Mouse (Mus musculus) hindbrain, embryonic 10.5 days (tissue): ENCODE results near the gene Hnf1b. TPM values are rescaled to one million over a fixed set of nuclear protein-coding genes. Genes with fewer than 3 reads are reported as not detected.

Experiments
- DNase-seq: peaks from one replicate; pipeline ENCODE4 v3.0.0-alpha.2; 2017; ENCODE audit warnings: low spot score
- H3K27ac ChIP-seq: fragments of 300-500 bp; sonication (generic); 2 replicates; pipeline ENCODE4 v1.5.1; 2016; ENCODE audit warnings: mild to moderate bottlenecking, moderate library complexity
- H3K27me3 ChIP-seq: fragments of 300-500 bp; sonication (generic); 2 replicates; pipeline ENCODE4 v1.6.1; 2016; ENCODE audit warnings: mild to moderate bottlenecking; ENCODE audit not compliant: poor library complexity, insufficient read depth, severe bottlenecking
- H3K36me3 ChIP-seq: fragments of 300-500 bp; sonication (generic); 2 replicates; pipeline ENCODE4 v1.6.1; 2016; ENCODE audit warnings: mild to moderate bottlenecking, moderate library complexity
- H3K4me1 ChIP-seq: fragments of 300-500 bp; sonication (generic); replicated peaks from 2 replicates; pipeline ENCODE4 v1.6.1; 2016; ENCODE audit warnings: mild to moderate bottlenecking
- H3K4me3 ChIP-seq: fragments of 300-500 bp; sonication (generic); 2 replicates; pipeline ENCODE4 v1.5.1; 2016; ENCODE audit warnings: mild to moderate bottlenecking, moderate library complexity
- H3K9me3 ChIP-seq: fragments of 300-500 bp; sonication (generic); 2 replicates; pipeline ENCODE4 v1.6.1; 2016; ENCODE audit warnings: mild to moderate bottlenecking, moderate library complexity
- WGBS: fragments of 180-500 bp; shearing (Covaris S2); methylation state at CpG from one replicate; pipeline ENCODE4 v1.1.7; 2016; 5-methylcytosine and 5-hydroxymethylcytosine counted together
- polyA plus RNA-seq: library from polyadenylated mRNA; unstranded; fragments of >200 nt; fragmentation: Nextera tagmentation; extraction: Ambion mirVana; gene quantifications from 2 replicates; pipeline ENCODE4 v1.2.1, GENCODE M21; 2016

Hnf1b gene
- polyA plus RNA-seq, 1 experiment from 2014 or later = not detected

- Histone ChIP-seq H3K27me3 (no peaks in the 10 kb centered on the region), H3K9me3 (no peaks in the 10 kb centered on the region), H3K4me3 (no peak overlapping the region), H3K27ac (no peak overlapping the region), H3K36me3 (no peaks in the 10 kb centered on the region), H3K4me1 (no peaks in the 10 kb centered on the region)
- DNase-seq = peak; percentile 55
- 43% methylated on average over 8 of the region's 8 CpGs for WGBS
These were observed 17.5 kb upstream of the Hnf1b start for GRCm38 (mm10) chr11:83832389-83832788.

GRCm38 (mm10) chr11:83833517-83833916 lies 16.3 kb upstream of the Hnf1b start:
- Histone ChIP-seq H3K9me3 (no peaks in the 10 kb centered on the region), H3K36me3 (no peaks in the 10 kb centered on the region), H3K4me1 (no peaks in the 10 kb centered on the region), H3K4me3 (no peak overlapping the region), H3K27ac (no peak overlapping the region), H3K27me3 (no peaks in the 10 kb centered on the region)
- DNase-seq = no peak
- 83% methylated on average over 6 of the region's 6 CpGs for WGBS

DNA sequence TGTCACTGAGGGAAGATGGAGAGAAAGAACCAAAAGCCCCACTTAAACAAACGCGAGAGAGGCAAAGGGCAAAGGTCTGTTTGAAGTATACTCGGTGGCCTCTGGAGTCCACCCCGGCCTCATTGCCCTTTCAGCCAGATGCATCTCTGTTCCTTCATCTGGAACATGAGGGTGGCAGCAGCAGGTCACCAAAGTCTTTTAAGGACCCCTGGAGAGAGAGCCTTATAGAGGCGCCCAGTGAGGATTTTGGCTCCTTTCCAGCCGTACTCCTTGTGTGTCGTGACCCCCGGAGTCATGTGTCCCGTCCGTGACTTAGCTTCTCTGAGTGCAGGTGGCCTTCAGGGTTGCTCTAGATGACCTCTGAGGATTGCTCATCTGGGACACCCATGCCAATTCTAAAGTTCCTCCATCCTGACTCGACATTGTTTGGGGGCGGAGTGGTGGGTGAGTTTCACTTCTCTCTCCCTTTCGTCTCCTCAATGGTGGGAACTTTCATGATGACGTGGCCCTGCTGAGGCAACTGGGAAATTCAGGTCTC lies 15.8 kb upstream of the Hnf1b start:
- H3K4me1 ChIP-seq = no peaks in the 10 kb centered on the region
- WGBS = 75% methylated on average over 14 of the region's 14 CpGs
- no peak for DNase-seq
- no peak overlapping the region for H3K4me3 ChIP-seq
- H3K27me3 ChIP-seq = no peaks in the 10 kb centered on the region
- H3K9me3 ChIP-seq = no peaks in the 10 kb centered on the region
- no peak overlapping the region for H3K27ac ChIP-seq
- H3K36me3 ChIP-seq = no peaks in the 10 kb centered on the region

DNA sequence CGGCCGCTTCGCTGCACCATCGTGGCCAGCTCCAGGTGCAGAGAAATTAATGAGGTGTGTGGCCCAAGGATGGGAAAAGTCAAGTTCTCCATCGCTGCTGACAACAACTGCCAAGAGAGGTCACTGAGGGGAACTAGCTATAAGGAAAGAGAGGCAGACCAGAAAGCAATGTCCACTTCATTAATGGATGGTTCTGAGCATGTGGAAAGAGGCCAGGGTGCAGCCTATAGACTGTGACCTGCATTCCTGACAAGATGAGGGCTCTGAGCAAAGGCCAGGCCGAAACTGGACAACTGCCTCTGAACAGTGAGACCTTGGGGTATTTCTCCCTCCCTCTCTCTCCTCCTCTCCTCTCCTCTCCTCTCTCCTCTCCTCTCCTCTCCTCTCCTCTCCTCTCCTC lies 10.4 kb upstream of the Hnf1b start:
- Histone ChIP-seq H3K27me3 (peaks cover 13% of the 10 kb centered on the region; the same call in 1 of the 2 replicates), H3K36me3 (no peaks in the 10 kb centered on the region), H3K27ac (no peak overlapping the region), H3K9me3 (no peaks in the 10 kb centered on the region), H3K4me3 (no peak overlapping the region), H3K4me1 (no peaks in the 10 kb centered on the region)
- no peak for DNase-seq
- WGBS = 87% methylated on average over 6 of the region's 6 CpGs

- Histone ChIP-seq H3K4me1 (no peaks in the 10 kb centered on the region), H3K27ac (no peak overlapping the region), H3K9me3 (no peaks in the 10 kb centered on the region), H3K27me3 (peaks cover 36% of the 10 kb centered on the region), H3K4me3 (no peak overlapping the region), H3K36me3 (no peaks in the 10 kb centered on the region)
- no peak for DNase-seq
- WGBS = 94% methylated on average over 6 of the region's 6 CpGs
These were observed 6.3 kb upstream of the Hnf1b start for GRCm38 (mm10) chr11:83843534-83843933.

GRCm38 (mm10) chr11:83850586-83851272 lies 866 bp downstream of the Hnf1b start:
- Histone ChIP-seq H3K27ac (no peak overlapping the region), H3K27me3 (peaks cover 91% of the 10 kb centered on the region), H3K36me3 (no peaks in the 10 kb centered on the region), H3K4me3 (peak overlapping the region; percentile 25), H3K4me1 (peaks cover 41% of the 10 kb centered on the region), H3K9me3 (no peaks in the 10 kb centered on the region)
- peak; percentile 38 for DNase-seq
- WGBS = 2% methylated on average over 24 of the region's 24 CpGs

DNA sequence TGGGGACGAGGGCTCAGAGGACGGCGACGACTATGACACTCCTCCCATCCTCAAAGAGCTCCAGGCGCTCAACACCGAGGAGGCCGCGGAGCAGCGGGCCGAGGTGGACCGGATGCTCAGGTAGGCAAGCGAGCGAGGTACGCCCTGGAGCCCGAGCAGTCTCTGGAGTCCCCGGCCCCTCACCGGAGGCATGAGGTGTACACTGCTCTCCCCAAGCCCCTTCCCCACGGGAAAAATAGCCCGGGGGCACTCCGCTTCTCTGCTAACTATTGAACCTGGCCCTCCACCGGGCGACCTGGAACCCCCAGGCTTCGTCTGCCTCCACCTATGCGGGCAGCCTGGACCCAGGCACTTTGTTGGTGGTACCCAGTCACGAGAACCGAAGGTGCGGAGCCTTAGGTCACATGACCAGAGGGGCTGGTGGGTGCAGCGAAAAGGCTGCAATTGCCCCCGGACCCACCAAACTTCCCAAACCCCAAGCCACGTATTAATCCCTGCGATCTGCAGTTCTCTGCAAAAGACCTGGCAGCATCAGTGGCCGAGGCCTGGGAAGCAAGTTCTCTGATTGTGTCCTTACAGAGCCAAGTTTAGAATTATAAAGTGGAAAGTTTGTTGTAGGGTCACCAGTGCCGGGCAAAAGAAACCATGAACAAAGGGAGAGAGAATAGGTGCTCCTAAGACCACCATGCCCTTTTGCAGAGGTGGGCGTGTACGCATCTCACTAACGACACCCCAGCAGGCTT lies 1.6 kb downstream of the Hnf1b start:
- Histone ChIP-seq H3K27me3 (peaks cover 95% of the 10 kb centered on the region), H3K4me3 (peak overlapping the region; percentile 25), H3K27ac (no peak overlapping the region), H3K4me1 (peaks cover 41% of the 10 kb centered on the region), H3K36me3 (no peaks in the 10 kb centered on the region), H3K9me3 (no peaks in the 10 kb centered on the region)
- WGBS = under 1% methylated on average over 36 of the region's 36 CpGs
- peak; percentile 61 for DNase-seq

- H3K27me3 ChIP-seq = peaks cover 100% of the 10 kb centered on the region
- WGBS = under 1% methylated on average over 24 of the region's 24 CpGs
These were observed 2.1 kb downstream of the Hnf1b start for GRCm38 (mm10) chr11:83852016-83852355.

DNA sequence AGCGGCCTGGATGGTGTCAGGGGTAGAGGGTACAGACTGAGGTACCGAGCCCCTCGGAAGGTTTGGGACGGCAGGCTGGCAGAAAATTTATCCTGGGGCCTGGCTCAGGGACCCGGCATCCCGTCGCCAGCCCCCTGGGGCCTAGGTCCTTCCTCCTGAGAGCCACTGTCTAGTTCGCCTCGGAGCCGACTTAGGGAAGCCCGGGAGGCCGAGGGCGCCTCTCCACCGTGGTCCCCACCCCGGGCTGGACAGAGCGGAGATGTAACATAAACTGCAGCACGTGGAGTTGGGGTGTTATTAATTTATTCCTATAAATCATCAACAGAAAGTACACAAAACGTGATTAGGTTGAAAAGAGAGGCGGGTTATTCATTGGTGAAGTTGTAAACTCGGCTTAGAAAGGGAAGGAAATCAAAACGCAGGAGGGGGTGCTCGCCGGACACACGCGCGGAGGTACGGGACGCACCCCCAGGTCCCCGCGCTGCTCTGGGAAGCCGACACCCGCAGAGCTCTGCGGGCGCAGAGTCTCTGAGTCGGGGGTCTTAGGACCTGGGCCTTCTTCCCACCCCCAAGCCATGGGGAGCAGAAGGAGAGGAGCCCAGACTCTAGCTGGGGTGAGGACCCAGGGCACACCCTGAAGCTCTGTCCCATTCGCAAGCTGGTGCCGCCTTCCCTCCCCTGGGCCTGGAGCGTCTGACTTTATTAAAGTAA lies 2.8 kb downstream of the Hnf1b start:
- H3K27me3 ChIP-seq = peaks cover 100% of the 10 kb centered on the region
- no peaks in the 10 kb centered on the region for H3K9me3 ChIP-seq
- no peaks in the 10 kb centered on the region for H3K36me3 ChIP-seq
- peak overlapping the region; percentile 30; the same call in 1 of the 2 replicates for H3K4me3 ChIP-seq
- peak; percentile 42 for DNase-seq
- no peak overlapping the region for H3K27ac ChIP-seq
- peaks cover 41% of the 10 kb centered on the region for H3K4me1 ChIP-seq
- under 1% methylated on average over 38 of the region's 38 CpGs for WGBS

More at GRCm38 (mm10) chr11:83852016-83852355, 2.1 kb downstream of the Hnf1b start:
- Histone ChIP-seq H3K36me3 (no peaks in the 10 kb centered on the region), H3K27ac (no peak overlapping the region), H3K4me1 (peaks cover 41% of the 10 kb centered on the region), H3K4me3 (peak overlapping the region; percentile 25), H3K9me3 (no peaks in the 10 kb centered on the region)
- DNase-seq = no peak

DNA sequence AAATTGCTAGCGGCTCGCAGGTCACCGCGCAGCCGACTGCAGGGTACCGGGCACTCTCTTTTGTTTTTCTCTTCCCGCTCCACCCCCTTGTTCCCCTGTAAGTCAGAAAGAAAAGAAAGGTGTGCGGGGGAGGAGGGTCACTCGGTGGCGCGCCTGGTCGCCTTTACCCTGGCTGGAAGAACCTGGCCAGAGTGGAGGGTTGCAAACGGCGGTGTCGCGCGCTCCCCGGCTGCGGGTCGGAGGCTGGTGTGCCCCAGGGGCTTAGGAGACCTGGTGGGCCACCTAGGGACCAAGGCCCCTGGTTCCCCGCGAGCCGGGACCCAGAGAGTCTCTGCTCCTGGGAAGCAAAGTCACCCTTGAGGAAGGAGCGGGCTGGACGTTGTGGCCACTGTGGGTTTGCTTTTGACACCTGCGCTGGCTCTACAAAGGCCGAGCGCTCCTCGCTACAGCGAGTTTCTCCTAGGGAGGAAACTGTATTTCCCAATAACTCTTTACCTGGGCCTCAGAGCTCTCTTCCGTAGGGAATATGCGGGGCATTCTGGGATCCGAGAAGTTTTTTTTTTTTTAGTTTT lies 3.4 kb downstream of the Hnf1b start:
- Histone ChIP-seq H3K4me1 (peaks cover 41% of the 10 kb centered on the region), H3K36me3 (no peaks in the 10 kb centered on the region), H3K9me3 (no peaks in the 10 kb centered on the region), H3K4me3 (peak overlapping the region; percentile 30), H3K27me3 (peaks cover 100% of the 10 kb centered on the region), H3K27ac (no peak overlapping the region)
- DNase-seq = peak; percentile 58
- under 1% methylated on average over 33 of the region's 33 CpGs for WGBS

- Histone ChIP-seq H3K27ac (no peak overlapping the region), H3K27me3 (peaks cover 100% of the 10 kb centered on the region), H3K9me3 (no peaks in the 10 kb centered on the region), H3K36me3 (no peaks in the 10 kb centered on the region), H3K4me1 (peaks cover 41% of the 10 kb centered on the region), H3K4me3 (no peak overlapping the region)
- no peak for DNase-seq
- WGBS = 8% methylated on average over 10 of the region's 10 CpGs
These were observed 4.2 kb downstream of the Hnf1b start for GRCm38 (mm10) chr11:83854091-83854490.

- DNase-seq = no peak
- Histone ChIP-seq H3K4me3 (no peak overlapping the region), H3K9me3 (no peaks in the 10 kb centered on the region), H3K27me3 (peaks cover 100% of the 10 kb centered on the region), H3K27ac (no peak overlapping the region), H3K4me1 (peaks cover 38% of the 10 kb centered on the region), H3K36me3 (no peaks in the 10 kb centered on the region)
- 8% methylated on average over 2 of the region's 2 CpGs for WGBS
These were observed 4.8 kb downstream of the Hnf1b start for GRCm38 (mm10) chr11:83854707-83855106.
